Mouse (Mus musculus): Measurements from ENCODE around the gene Eif3g. TPM values are rescaled to one million over a fixed set of nuclear protein-coding genes. Genes with fewer than 3 reads are reported as not detected.

The Eif3g gene
- 215 and 236 TPM in 2 replicates for polyA plus RNA-seq (2016; fragmentation: Nextera tagmentation; extraction: Ambion mirVana)

DNA sequence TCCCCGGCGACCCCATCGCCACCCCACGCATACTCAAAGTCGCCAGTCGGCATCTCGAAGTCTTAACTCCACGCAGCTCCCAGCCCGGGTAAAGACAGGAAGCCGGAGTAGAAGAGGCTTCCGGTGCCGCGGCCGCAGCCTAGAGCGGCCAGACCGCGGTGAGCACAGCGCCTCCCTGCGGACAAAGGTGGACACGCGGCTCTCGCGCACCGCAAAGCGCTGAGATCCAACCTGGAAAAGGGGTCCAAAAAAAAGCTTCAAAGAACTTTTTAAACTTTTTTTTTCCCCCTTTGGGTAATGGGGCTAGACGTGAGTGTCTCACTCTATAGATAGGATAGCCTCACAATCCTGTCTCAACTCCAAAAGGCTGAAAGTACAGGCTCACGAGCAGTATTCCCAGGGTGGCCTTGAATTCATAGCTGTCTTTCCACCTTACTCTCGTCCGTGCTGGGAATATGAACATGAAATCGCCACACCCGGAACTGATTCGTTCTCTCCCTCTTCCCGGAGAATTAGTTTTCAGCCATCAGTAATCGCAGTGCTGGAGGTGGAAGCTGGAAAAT lies at the start of gene Eif3g:
TSS of gene Eif3g (minus strand) at position 113 of the 563 bp plus-strand sequence.
- H3K9me3 ChIP-seq (replicated peaks) = no peaks in the 10 kb centered on the region
- 4% methylated on average over 34 of the region's 34 CpGs for WGBS
- peak; percentile 82 for ATAC-seq (ENCODE audit: insufficient number of reproducible peaks, low FRiP score)
- no peaks in the 10 kb centered on the region for H3K27me3 ChIP-seq (replicated peaks)
- H3K9ac ChIP-seq = peak within 1 kb of the TSS; percentile 96
- peaks cover 25% of the 10 kb centered on the region for H3K4me1 ChIP-seq (replicated peaks)
- peak within 1 kb of the TSS; percentile 96 for H3K4me2 ChIP-seq
- peaks cover 36% of the 10 kb centered on the region for H3K36me3 ChIP-seq
- peak within 1 kb of the TSS; percentile 37; the same call in 1 of the 2 replicates for H3K27ac ChIP-seq (ENCODE audit: poor library complexity, severe bottlenecking)
- H3K4me3 ChIP-seq = peak within 1 kb of the TSS; percentile 91

DNA sequence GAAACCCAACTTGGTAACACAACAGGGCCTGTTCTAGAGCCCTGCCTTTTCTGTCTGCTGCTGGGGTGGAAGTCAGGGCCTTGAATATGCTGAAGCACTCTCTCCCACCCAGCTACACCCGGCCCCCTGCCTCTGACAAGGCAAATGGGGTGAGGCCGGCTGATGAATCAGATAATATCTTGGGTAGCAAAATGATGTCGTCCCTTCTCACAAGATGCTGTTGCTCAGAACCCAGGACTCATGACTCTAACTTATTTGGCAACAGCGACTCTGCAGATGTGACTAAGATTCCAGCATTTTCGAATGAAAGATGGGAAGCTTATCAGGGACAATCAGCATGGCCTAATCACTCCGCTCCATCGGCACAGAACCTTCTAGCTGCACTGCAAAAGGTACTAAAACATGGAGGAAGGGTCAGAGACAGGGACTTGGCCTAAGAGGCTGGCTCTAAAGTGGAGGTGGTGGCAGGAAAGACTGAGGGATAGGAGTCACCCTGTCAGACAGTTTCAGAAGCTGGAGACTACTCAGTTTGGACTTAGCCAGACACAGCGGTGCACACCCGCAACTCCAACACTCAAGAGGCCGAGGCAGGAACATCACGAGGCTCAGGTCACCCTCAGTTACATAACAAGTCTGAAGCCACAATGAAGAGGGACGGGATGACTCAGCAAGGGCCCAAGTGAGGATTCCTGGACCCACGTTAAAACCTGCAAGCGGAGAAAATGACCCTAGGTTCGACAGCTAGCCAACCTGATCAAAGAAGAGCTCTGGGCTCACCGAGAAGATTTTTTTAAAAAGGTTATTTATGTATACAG lies 47.9 kb upstream of the Eif3g start:
- Histone ChIP-seq H3K27me3 (replicated peaks) (no peaks in the 10 kb centered on the region), H3K27ac (ENCODE audit: poor library complexity, severe bottlenecking) (no peak overlapping the region), H3K9me3 (replicated peaks) (no peaks in the 10 kb centered on the region), H3K36me3 (peaks cover 16% of the 10 kb centered on the region; the same call in 1 of the 2 replicates), H3K9ac (no peak overlapping the region), H3K4me1 (replicated peaks) (peaks cover 34% of the 10 kb centered on the region), H3K4me3 (no peak overlapping the region), H3K4me2 (no peak overlapping the region)
- WGBS = 75% methylated on average over 16 of the region's 16 CpGs
- ATAC-seq (ENCODE audit: insufficient number of reproducible peaks, low FRiP score) = no peak

- H3K4me1 ChIP-seq (replicated peaks) = peaks cover 30% of the 10 kb centered on the region
- no peak overlapping the region for H3K27ac ChIP-seq (ENCODE audit: poor library complexity, severe bottlenecking)
- peaks cover 30% of the 10 kb centered on the region for H3K36me3 ChIP-seq
- no peak overlapping the region for H3K4me3 ChIP-seq
- H3K27me3 ChIP-seq (replicated peaks) = no peaks in the 10 kb centered on the region
- H3K4me2 ChIP-seq = no peak overlapping the region
- H3K9ac ChIP-seq = no peak overlapping the region
- no peak for ATAC-seq (ENCODE audit: insufficient number of reproducible peaks, low FRiP score)
- no peaks in the 10 kb centered on the region for H3K9me3 ChIP-seq (replicated peaks)
- WGBS = 75% methylated on average over 4 of the region's 4 CpGs
These were observed 46.4 kb upstream of the Eif3g start for GRCm38 (mm10) chr9:20944697-20945370.

DNA sequence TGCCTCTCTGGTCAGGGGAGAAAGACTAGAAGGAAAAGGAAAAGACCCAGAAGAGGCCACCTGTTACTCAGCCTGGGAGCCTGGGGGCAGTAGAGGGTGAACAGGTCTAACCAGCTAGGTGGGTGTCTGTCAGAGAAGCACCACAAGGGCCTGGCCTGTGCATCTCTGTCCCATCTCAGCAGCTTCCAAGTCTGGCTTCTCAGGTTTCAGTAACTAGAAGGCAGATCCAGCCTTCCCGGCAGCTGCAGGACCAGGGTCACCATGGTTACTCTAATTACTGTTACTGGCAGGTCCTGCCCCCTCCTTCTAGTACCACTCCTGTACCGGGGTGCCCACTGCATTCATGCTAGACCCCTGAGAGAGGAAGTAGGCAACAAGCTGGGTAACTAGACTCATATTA lies 45.5 kb upstream of the Eif3g start:
- no peaks in the 10 kb centered on the region for H3K27me3 ChIP-seq (replicated peaks)
- WGBS = 42% methylated on average over 2 of the region's 2 CpGs
- no peak overlapping the region for H3K4me3 ChIP-seq
- H3K27ac ChIP-seq (ENCODE audit: poor library complexity, severe bottlenecking) = no peak overlapping the region
- peaks cover 40% of the 10 kb centered on the region for H3K36me3 ChIP-seq
- H3K9ac ChIP-seq = no peak overlapping the region
- ATAC-seq (ENCODE audit: insufficient number of reproducible peaks, low FRiP score) = no peak
- H3K4me1 ChIP-seq (replicated peaks) = peaks cover 25% of the 10 kb centered on the region
- H3K9me3 ChIP-seq (replicated peaks) = no peaks in the 10 kb centered on the region
- no peak overlapping the region for H3K4me2 ChIP-seq

GRCm38 (mm10) chr9:20943396-20943795 lies 45.0 kb upstream of the Eif3g start:
- Histone ChIP-seq H3K4me2 (no peak overlapping the region), H3K9ac (no peak overlapping the region), H3K27me3 (replicated peaks) (no peaks in the 10 kb centered on the region), H3K4me3 (no peak overlapping the region), H3K9me3 (replicated peaks) (no peaks in the 10 kb centered on the region), H3K4me1 (replicated peaks) (peaks cover 23% of the 10 kb centered on the region), H3K27ac (ENCODE audit: poor library complexity, severe bottlenecking) (no peak overlapping the region), H3K36me3 (peaks cover 45% of the 10 kb centered on the region)
- WGBS = 85% methylated on average over 7 of the region's 7 CpGs
- 0 out of 2 replicates have a peak, but pooled peaks have one; percentile 37 for ATAC-seq (ENCODE audit: insufficient number of reproducible peaks, low FRiP score)

DNA sequence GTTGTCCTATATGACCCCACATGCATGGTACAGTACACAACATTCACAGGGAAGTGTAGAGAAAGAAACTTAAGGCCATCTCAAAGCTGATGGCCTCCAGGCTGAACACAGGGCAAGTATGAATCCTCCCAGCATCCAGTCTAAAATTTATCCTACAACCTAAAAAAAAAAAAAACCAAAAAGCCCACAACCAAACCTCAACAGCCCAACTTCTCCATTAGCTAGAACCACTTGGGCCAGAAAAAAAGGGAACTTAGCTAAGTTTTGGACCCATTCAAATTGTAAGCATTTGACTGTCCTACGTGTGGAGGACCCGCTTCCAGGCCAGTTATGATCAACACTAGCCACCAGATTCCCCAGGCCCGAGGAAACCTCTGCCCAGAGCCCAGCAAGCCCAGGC lies 24.8 kb upstream of the Eif3g start:
- Histone ChIP-seq H3K27ac (ENCODE audit: poor library complexity, severe bottlenecking) (no peak overlapping the region), H3K27me3 (replicated peaks) (no peaks in the 10 kb centered on the region), H3K4me1 (replicated peaks) (no peaks in the 10 kb centered on the region), H3K36me3 (peaks cover 99% of the 10 kb centered on the region), H3K4me2 (no peak overlapping the region), H3K4me3 (no peak overlapping the region), H3K9ac (no peak overlapping the region), H3K9me3 (replicated peaks) (no peaks in the 10 kb centered on the region)
- no peak for ATAC-seq (ENCODE audit: insufficient number of reproducible peaks, low FRiP score)
- 95% methylated on average over 3 of the region's 3 CpGs for WGBS

GRCm38 (mm10) chr9:20916160-20916559 lies 17.7 kb upstream of the Eif3g start:
- no peak overlapping the region for H3K9ac ChIP-seq
- H3K4me1 ChIP-seq (replicated peaks) = no peaks in the 10 kb centered on the region
- no peaks in the 10 kb centered on the region for H3K9me3 ChIP-seq (replicated peaks)
- no peak overlapping the region for H3K4me2 ChIP-seq
- no peak for ATAC-seq (ENCODE audit: insufficient number of reproducible peaks, low FRiP score)
- H3K4me3 ChIP-seq = no peak overlapping the region
- no peaks in the 10 kb centered on the region for H3K27me3 ChIP-seq (replicated peaks)
- WGBS = 85% methylated on average over 4 of the region's 4 CpGs
- no peak overlapping the region for H3K27ac ChIP-seq (ENCODE audit: poor library complexity, severe bottlenecking)
- H3K36me3 ChIP-seq = peaks cover 100% of the 10 kb centered on the region

- H3K27me3 ChIP-seq (replicated peaks) = no peaks in the 10 kb centered on the region
- no peaks in the 10 kb centered on the region for H3K9me3 ChIP-seq (replicated peaks)
- no peak overlapping the region for H3K4me3 ChIP-seq
- peaks cover 100% of the 10 kb centered on the region for H3K36me3 ChIP-seq
- ATAC-seq (ENCODE audit: insufficient number of reproducible peaks, low FRiP score) = no peak
- H3K27ac ChIP-seq (ENCODE audit: poor library complexity, severe bottlenecking) = no peak overlapping the region
- H3K9ac ChIP-seq = no peak overlapping the region
- 92% methylated on average over 9 of the region's 9 CpGs for WGBS
- no peaks in the 10 kb centered on the region for H3K4me1 ChIP-seq (replicated peaks)
- no peak overlapping the region for H3K4me2 ChIP-seq
These were observed 11.5 kb upstream of the Eif3g start for GRCm38 (mm10) chr9:20909948-20910347.

DNA sequence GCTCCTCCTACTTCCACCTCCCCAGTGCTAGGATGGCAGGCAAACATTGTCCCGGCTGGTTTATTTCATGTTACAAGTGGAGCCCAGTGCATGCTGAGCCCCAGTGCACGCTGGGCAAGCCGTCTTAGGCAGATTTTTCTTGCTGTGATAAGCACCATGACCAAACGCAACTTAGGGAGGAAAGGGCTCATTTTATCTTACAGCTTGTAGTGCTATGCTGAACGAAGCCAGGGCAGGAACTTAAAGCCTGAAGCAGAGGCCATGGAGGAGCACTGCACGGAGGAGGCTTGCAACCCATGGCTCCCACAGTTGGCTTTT lies 3.7 kb upstream of the Eif3g start:
- peaks cover 20% of the 10 kb centered on the region for H3K4me1 ChIP-seq (replicated peaks)
- no peaks in the 10 kb centered on the region for H3K9me3 ChIP-seq (replicated peaks)
- 8% methylated on average over 6 of the region's 6 CpGs for WGBS
- H3K4me2 ChIP-seq = peak overlapping the region; percentile 45
- H3K4me3 ChIP-seq = no peak overlapping the region
- peak overlapping the region; percentile 19; the same call in 1 of the 2 replicates for H3K9ac ChIP-seq
- peaks cover 31% of the 10 kb centered on the region for H3K36me3 ChIP-seq
- peak overlapping the region; percentile 59 for H3K27ac ChIP-seq (ENCODE audit: poor library complexity, severe bottlenecking)
- no peaks in the 10 kb centered on the region for H3K27me3 ChIP-seq (replicated peaks)
- peak; percentile 23 for ATAC-seq (ENCODE audit: insufficient number of reproducible peaks, low FRiP score)

- H3K27me3 ChIP-seq (replicated peaks) = no peaks in the 10 kb centered on the region
- H3K27ac ChIP-seq (ENCODE audit: poor library complexity, severe bottlenecking) = peak overlapping the region; percentile 59
- peaks cover 31% of the 10 kb centered on the region for H3K36me3 ChIP-seq
- peak overlapping the region; percentile 45 for H3K4me2 ChIP-seq
- peaks cover 25% of the 10 kb centered on the region for H3K4me1 ChIP-seq (replicated peaks)
- no peaks in the 10 kb centered on the region for H3K9me3 ChIP-seq (replicated peaks)
- peak; percentile 41 for ATAC-seq (ENCODE audit: insufficient number of reproducible peaks, low FRiP score)
- H3K9ac ChIP-seq = peak overlapping the region; percentile 19; the same call in 1 of the 2 replicates
- WGBS = 7% methylated on average over 13 of the region's 13 CpGs
- no peak overlapping the region for H3K4me3 ChIP-seq
These were observed 3.2 kb upstream of the Eif3g start for GRCm38 (mm10) chr9:20901466-20902173.

Measured in heart, embryonic 12.5 days (tissue).